Mouse (Mus musculus) adrenal gland, adult 2 months (tissue): ENCODE measurements around the gene Morn1. TPM values are rescaled to one million over a fixed set of nuclear protein-coding genes. Genes with fewer than 3 reads are reported as not detected.

ENCODE experiments used
- DNase-seq: peaks from one replicate; pipeline ENCODE4 v3.0.0; 2021
- polyA plus RNA-seq: library from polyadenylated mRNA; depleted of rRNA; stranded (reverse); fragments of >200 nt; gene quantifications from 2 replicates; pipeline ENCODE4 v1.2.3, GENCODE M21; 2012
- total RNA-seq, 2 experiments: library from RNA; stranded (reverse); gene quantifications; 2 replicates each; pipeline ENCODE4 v1.2.3; 2021

The Morn1 gene
- total and polyA plus RNA-seq, 3 experiments: 5.5 to 18.8 (median 5.9) TPM

DNA sequence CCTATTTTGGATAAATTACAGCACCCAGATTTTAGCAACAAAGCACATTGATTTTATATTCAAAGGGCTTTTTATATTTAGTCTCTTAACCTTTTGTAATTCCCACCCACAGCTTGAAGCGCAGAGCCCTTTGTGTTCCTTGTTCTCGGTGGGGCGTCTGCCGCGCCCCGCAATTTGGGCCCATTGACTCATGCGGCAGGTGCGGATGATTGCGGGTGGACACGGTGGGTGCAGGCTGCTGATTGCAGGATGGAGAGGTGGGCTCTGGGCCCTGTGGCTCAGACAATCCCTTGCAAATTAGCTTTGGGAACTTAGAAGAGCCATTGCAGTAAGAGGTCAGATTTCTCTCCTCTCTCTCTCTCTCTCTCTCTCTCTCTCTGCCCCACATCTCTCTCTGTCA, 31.9 kb downstream of the Morn1 start:
- no peak for DNase-seq

DNA sequence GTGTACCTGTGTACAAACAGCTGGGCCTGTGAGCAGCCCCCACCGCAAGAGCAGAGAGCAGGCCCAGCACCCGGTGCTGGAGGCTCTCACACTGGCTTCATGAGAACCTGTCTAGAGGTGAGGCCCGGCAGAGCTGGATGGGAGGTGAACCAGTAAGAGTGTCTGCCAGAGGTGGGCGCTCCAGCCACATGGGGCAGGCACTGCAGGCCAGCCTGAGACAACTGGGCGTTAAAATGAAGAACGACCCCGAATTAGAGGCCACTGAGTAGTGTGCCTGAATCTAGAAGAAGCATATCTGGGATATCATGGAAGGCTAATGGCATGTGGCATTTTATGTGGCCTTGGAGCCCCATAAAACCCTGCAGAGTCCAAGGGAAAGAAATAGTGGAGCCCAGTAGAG, 33.7 kb downstream of the Morn1 start:
- DNase-seq: peak; percentile 30

DNA sequence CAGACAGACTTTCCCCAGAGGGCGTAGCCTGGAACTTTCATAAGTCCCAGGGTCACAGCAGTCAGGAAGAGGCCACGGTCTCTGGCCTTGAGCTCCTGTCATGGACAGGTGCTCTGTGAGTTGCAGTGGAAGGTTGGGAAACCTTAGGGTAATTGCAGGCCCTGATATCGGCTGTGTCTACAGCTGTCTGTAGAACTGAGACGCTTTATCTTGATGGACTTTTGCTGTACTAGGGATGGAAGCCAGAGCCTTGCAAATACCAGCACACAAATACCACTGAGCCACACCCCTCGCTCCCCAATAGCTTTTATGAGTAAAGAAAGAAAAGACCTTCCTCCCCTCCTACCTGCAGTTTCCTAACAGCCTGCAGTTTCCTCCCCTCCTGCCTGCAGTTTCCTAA, 34.2 kb downstream of the Morn1 start:
- DNase-seq: peak; percentile 57

DNA sequence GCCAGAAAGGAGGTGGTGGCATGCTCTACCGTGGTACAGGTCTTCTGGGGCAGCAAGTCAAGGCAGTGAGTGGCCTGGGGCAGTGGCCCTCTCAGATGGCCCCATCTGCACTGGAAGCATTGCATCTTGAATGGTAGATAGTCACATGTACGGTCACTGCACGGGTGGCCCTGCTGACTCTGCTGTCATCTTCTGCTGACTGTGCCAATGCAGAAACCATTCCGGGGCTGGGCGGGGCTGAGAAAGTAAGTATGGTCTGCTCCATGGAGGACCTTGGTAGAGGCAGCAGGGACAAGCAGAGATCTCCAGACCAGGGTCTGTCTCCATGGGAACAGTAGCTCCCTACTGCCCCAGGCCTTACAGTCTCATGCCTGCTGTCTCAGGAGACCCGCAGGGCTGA, 34.8 kb downstream of the Morn1 start:
- peak; percentile 40 for DNase-seq

DNA sequence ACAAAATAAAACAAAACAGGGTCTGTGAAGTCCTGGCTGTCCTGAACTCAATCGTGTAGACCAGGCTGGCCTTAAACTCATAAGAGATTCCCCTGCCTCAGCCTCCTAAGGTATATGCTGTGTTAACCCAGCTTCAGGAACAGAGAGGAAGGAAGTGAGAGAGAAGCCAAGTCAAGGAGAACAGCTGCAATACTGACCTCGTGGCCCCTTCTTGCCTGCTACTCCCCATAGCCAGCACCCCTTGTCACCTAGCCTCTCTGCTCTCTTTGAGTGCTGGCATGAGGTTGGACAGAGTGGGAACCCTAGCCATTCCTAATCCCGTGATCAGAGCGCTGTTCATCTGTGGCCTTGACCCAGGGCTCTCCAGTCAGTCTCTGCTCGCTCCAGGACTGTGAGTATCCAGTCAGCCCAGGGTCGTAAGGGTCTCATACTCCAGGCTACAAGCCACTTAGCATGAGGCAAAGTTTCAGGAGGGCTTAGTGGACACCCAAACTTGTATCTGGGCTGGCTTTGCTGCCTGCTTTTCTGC, 35.6 kb downstream of the Morn1 start:
- DNase-seq: peak; percentile 66

DNA sequence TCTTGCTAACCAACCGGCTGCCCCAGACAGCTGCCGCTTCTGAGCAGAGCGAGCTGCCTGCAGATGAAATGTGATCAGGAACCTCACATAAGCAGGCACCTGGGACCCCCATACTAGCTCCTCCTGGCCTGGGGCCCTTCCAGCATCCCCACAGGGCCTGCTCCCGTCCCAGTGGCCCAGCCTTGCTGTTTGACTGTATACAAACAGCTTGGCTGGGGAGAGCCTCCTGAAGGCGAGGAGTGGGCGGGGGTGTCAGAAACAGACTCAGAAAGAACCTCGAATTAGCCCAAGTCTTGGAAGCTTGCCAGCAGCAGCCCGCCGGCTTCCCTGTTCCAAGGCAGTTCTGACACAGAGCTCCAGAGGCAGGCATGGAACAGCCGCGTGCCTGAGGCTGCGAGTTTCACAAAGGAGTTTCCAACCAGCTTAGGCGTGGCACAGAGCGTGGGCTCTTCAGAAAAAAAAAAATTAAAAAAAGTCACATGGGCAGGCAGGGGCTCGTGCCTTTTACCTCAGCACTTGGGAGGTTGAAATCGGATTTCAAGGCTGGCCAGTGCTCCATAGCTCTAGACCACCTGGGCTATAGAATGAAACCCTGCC, 36.2 kb downstream of the Morn1 start:
- DNase-seq: peak; percentile 74

DNA sequence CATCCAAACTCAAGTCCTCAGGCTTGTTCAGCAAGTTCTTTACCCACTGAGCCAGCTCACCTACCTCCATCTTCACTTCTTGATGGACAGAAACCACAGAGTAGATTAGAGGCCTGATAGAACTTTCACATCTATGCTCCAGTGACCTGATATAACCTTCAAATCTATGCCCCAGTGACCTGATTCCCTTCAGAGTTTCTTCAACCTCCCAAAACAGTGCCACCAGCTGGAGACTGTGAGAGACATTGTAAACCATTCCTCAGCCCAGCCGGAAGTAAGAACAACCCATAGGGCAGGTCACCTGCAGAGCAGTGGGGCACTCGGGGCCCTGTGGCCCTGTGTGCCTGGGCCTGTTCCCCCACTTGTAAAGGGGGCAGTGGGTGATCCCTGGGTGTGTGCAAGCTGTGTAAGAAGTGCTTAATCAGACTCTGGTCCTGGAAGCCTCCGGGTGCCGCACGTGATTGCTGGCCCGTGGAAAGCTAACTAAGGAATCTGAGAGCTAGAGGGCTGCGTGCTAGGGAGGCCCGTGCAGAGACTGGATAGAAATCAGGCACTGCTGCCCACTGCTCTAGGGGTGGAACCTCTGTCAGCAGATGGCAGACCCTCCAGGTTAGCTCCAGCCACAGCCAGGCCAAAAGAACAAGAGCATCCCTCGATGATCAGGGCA, 37.6 kb downstream of the Morn1 start:
- no peak for DNase-seq

DNA sequence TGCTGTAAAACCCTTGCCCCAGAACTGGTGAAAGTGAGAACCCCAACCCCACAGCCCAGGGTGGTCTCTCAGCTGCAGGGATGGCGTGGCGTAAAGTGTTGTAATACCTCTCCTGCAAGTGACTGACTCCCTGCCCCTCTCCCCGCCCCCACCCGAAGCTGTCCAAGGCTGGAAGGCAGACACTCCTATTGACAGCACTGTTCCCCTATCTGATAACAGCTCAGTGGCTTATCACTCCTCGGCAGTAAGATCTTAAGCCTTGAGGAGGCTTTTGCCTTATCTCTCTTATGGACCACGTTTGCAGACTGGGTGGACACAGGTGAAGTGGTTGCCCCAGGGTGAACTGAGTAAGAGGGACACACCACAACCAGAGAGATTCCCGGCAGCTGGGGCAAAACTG, 38.9 kb downstream of the Morn1 start:
- DNase-seq: no peak

DNA sequence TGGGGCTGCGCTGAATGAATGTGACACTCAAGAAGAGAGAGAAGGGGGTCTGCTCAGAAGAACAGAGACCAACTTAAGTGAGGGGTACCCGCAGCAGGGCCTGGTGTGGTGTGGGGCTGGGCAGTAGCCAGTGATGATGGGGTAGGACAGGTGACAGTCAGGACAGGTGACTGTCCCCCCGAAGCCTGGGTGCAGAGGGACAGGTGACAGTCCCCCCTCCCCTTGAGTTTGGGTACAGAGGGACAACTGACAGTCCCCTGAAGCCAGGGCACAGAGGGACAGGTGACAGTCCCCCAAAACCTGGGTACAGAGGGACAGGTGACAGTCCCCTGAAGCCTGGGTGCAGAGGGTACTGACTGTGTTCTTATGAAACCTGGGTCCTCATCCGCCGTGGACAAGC, 39.8 kb downstream of the Morn1 start:
- DNase-seq: no peak

DNA sequence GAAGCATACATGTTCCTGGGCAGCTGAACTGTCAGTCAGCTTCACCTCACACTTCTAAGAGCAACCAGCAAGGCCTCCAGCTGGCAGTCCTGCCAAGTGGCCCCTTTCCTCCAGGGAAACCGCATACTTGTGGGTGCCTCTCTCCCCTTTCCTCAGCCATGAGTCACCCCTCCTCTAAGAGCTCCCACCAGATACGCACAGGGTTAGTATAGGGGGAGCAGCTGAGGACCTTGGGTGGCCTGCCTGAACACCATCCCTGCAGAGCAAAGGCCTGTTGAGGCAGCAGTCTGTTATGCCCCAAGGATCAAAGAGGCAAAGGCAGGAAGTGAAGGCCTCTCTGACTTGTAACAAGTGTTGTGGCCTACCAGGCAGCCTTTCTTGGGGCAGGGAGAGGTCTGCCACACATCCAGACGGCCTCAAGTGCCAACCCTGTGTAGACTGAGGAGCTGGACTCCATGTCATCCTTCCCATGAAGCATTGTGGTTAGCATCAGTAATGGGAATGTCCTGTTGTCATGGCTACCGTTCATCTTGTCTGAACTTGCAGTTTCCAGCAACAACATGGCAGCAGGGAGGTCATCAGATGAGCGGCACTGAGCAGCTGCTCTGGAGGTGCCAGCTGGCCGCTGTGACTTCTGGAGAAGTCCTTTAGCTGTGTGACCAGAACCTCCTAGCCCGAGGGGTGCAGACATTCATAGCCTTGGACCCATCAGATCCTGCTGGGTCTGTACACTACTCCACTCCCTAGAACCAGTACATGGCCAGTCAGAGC, 40.4 kb downstream of the Morn1 start:
- DNase-seq: no peak

DNA sequence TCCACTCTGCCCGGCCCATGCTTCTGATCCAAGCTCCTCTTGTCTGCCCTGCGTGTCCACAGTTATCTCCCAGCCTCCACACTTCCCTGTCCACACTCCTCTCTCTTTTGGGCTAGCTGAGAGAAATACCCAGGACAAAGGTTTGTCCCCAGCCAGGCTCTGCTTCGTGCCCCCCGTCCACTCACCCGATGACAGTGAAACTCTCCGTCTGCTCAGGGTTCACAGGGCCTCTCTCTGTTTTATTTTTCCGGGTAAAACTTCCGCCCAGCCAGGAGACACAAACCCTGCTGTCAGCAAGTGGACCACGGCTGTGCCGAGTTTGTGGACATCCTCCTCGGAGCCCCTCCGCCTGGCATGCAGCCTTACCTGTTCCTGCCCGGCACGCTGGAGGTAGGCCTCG, 42.0 kb downstream of the Morn1 start:
- DNase-seq: no peak

DNA sequence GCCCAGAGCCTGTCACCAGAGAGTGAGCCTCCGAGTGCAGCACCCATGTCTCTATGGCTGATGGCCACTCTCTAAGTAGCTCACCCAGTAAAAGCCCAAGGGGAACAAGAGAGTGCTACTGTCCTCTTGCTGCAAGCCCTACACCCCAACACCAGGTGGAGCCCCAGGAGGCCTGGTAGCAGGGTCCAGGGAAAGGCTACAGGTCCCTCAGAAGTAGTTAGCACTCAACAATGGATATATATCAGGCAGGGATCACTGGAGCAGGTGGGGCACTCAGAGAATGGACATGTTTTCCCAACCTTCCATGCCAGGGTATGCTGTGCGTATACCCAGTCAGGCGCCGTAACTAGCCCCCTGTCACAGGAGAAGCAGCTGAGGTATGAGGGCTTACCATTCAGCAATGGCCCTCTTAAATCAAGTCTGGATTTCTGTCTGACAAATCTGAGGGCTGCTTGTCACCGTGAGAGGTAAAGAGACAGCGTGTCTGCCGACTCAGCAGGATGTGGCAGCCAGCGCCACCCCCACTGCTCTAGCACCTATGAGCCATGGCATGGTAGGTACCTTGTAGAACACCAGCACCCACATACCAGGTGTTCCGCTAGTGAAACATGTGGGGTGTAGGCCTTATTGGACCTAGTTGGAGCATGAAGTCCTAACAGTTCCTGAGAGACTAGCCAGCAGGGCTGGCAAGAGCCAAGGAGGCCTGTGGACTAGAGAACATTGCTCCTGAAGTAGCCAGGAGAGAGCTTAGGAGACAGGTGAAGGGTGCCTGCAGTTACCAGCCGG, 42.9 kb downstream of the Morn1 start:
- DNase-seq: peak; percentile 57

DNA sequence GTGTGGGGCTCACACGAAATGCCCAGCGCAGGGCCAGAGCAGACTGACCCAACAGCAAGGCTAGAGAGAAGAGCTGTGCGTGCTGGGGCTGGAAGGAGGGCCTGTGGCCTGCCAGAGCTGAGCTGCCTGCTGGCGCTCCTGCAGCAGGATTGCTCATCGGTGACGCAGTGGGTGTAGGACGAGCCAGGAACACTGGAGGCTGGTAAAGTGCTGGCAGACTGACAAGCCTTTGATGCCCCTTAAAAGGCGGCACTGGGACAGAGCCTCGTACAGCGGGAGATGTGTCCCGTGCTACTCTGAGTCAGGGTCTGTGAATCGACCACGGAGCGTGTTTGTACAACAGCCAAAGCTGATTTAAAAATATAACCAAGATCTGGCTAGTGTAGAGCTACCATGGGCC, 43.6 kb downstream of the Morn1 start:
- DNase-seq: peak; percentile 95

DNA sequence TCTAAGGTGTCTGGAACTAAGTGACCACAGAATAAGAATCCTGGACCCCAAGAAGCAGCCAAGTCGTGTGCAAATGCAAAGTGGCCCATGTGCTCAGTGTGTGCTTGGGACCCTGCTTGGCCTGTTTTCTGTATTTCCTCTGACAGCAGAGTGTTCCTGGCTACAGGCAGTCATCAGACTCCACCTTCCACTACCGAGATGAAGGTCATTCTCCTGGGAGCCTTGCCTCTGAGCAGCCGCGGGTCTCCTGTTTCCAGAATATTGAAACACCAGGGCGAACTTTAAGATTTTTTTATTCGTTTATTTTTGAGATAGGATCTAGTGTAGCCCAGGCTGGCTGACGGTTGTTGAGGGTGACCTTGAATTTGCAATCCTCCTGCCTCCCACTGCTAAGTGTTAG, 44.2 kb downstream of the Morn1 start:
- peak; percentile 63 for DNase-seq

DNA sequence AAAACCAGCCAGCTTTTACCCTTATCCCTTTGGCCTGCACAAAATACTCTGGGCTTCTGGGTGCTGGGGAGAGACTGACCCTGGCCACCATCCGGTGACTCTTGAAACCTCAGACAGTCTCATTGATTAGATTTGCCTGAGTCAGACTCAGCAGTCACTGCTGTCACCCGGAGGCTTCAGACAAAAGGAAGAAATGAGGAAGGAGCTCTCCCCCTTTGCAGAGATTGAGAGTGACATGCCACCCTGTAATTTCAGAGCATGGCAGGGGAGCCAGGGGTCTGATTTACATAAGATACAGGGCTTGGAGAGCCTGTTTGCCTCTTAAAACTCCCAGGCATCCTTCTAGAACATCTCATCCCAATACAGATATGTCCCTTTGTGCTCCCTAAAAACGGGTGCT, 46.8 kb downstream of the Morn1 start:
- no peak for DNase-seq

DNA sequence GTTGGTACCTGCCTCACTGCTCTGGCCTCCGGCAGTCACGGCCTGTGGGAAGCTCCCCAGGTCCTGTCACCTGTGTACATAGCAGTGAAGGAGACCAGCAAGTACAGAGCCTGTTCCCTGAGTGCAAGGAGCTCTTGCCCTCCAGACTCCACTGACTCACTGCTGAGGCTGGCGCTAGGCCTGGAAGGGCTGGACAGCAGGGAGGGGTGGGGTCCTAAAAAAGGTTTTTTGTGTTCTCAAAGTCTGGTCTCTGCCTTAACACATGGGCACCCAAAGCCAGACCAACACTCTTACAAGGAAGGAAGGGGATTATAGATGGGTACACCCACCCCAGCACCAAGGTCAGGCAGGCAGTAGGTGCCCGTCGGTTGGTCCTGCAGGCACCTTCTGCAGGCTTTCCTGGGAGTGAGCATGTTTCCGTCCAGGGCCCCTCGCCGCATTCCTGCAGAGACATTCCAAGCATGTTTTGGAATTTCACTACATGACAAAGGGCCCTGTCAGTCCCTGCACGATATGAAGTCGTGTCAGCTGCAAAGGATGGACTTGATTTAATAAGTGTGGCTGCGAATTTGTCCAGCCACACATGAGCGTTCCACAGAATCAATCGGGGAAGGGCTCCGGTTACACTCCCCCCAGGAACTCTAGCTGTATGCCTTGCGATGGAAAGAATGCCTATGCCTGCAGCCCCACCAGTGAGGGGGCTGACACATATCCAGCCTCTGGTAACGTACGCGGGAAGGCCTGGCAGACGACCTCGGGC, 47.5 kb downstream of the Morn1 start:
- DNase-seq: peak; percentile 65

DNA sequence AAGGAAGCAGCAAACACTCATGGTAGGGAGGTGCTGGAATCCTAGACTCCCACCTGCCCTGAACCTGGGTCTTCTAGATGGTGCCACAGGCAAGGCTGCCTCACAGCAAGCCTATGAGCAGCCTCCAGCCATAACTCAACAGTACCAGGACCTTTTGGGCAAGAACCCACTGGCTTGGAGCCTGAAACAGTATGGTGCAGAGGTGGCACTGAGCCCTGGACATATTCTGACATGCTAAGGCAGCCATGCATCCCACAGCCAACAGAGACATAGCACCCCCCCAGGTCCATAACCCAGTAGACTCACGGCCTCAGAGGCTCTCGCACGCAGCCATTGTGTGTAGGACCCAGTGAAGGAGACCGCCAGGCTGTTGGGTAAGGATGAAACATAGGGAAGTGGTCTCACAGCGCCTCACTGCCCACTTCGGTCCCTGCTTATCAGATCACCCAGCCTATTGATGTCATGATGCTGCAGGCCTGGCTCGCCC, 48.4 kb downstream of the Morn1 start:
- DNase-seq: no peak

DNA sequence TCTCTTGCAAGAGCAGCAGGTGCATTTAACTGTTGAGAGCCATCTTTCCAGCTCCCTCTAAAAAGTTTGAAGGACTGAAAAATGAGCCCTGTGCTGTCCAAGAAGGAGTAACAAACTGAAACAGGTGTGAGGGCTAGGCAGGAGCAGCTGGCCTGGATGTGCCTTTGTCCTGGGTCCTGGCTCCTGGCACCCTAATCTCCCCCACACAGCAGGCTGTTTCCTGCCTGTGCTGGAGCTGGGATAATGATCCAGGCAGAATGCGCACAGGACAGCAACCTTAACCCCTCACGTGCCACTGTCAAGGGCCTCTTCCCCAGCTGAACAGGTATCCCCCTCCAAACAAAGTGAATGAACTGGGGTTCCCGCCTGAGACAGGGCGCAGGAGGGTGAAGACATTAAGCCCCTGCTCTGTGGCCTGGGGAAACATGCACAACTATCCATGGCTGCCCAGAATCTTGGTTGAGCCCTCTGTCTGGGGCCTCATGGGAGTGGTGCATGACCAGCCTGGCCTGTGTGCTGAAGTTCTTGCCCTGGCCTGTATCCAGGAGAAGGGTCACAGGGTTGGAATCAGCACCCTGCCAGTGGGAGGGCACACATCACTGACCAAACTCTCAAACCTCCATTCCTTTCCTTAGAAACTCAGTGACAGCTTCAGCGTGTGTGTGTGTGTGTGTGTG, 49.7 kb downstream of the Morn1 start:
- no peak for DNase-seq

DNA sequence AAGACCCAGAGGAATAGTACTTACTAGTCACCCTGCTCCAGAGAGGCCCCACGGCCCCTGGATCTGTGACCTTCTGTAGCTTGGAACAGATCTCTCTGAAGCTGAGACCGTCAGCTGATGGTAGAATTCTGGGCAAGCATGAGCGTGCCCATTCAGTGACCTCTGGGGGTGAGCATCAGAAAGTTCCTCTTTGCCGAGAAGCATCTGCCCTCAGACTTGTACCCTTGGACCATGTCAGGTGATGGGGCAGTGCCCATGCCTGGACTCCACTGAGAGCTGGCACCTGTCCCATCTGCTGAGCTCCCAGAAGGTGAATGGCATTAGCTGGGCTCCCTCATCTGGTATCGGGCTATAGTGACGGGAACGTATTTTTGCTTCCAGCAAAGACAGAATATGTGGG, 51.5 kb downstream of the Morn1 start:
- no peak for DNase-seq

DNA sequence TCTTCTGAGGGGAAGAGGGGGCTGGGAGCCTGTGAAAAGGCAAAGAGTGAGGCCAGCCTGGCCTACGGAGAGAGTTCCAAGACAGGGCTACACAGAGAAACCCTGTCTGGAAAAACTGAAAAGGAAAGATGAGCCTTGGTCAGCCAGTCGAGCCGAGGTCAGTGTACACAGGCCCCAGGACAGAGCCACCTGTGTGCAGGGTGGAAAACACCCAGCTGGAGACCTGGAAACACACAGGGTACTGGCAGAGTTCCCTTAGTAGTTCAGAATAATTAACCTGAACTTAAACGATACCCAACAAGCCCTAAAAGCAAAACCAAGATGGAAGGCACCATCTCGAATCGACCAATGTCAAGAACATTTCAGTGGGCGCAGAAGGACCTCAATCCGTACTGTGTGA, 52.1 kb downstream of the Morn1 start:
- DNase-seq: no peak
